Mouse (Mus musculus) olfactory bulb, adult 2 months (tissue): ENCODE results near the gene Fam53b.

Source experiments
- CTCF ChIP-seq: fragments of 200-500 bp; IDR thresholded peaks from 2 replicates; pipeline ENCODE4 v1.5.1; 2012; ENCODE audit warnings: low read depth, mild to moderate bottlenecking, low read length, moderate library complexity; ENCODE audit not compliant: insufficient read depth
- POLR2A ChIP-seq: fragments of 200-500 bp; IDR thresholded peaks from 2 replicates; pipeline ENCODE4 v1.6.1; 2012; ENCODE audit warnings: mild to moderate bottlenecking, low read depth, low read length, moderate library complexity; ENCODE audit not compliant: insufficient read depth

DNA sequence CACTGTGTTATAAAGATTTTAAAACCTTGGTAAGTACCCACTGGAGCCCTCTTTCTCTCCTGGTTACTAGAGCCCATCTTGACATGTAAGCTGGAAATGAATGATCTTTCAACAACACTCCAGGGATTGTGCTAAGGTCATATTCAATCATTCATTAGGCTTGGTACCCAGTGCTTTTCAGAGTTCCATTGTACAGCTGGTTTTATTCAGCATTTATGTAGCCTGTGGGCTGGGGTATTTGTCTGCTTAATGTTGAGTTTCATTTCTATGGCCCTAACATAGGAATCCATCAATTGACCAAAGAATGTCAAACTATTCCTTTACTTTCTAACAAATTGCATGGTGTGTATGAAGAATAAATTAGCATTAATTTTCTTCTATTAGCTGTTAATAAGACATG lies 10.1 kb upstream of the Fam53b start:
- TF ChIP-seq POLR2A (no peak), CTCF (no peak)
